8 mouse cellular contexts compared by ENCODE assay signal in genomic region chr4:94601395-94601794, GRCm38 (mm10). TPM values are rescaled to one million over a fixed set of nuclear protein-coding genes. Genes with fewer than 3 reads are reported as not detected.
DNase-seq lines count a peak whose midpoint lies in the region; ATAC-seq lines count a peak whose summit lies in the region.

No protein-coding gene starts in this region.

- H3K4me3 ChIP-seq in heart, embryonic 10.5 days, result peak overlapping the region; percentile 98
- H3K4me3 ChIP-seq in embryonic facial prominence, embryonic 13.5 days, result peak overlapping the region; percentile 66
- H3K4me3 ChIP-seq in limb, embryonic 13.5 days, result peak overlapping the region; percentile 96; the same call in 1 of the 2 replicates

- H3K4me2 ChIP-seq in embryonic facial prominence, embryonic 13.5 days, result peak overlapping the region; percentile 80
- H3K4me2 ChIP-seq in limb, embryonic 13.5 days (replicated peaks), result peak overlapping the region; percentile 85

- no peaks in the 10 kb centered on the region for H3K27me3 ChIP-seq in heart, embryonic 10.5 days (ENCODE audit: insufficient read depth, poor library complexity, severe bottlenecking)
- no peaks in the 10 kb centered on the region for H3K27me3 ChIP-seq in embryonic facial prominence, embryonic 13.5 days
- no peaks in the 10 kb centered on the region for H3K27me3 ChIP-seq in limb, embryonic 13.5 days

- H3K36me3 ChIP-seq in heart, embryonic 10.5 days, result no peaks in the 10 kb centered on the region
- no peaks in the 10 kb centered on the region for H3K36me3 ChIP-seq in embryonic facial prominence, embryonic 13.5 days
- no peaks in the 10 kb centered on the region for H3K36me3 ChIP-seq in limb, embryonic 13.5 days

- no peak for ATAC-seq in embryonic facial prominence, embryonic 13.5 days (ENCODE audit: insufficient number of reproducible peaks, insufficient read depth, low FRiP score, low TSS enrichment, low read depth)
- ATAC-seq in limb, embryonic 13.5 days (ENCODE audit: low FRiP score, low read depth), result no peak
- ATAC-seq in inflammation-experienced regulatory T-cells, adult 6 months, result no peak

- WGBS in heart, embryonic 10.5 days, result 91% methylated on average over 4 of the region's 4 CpGs
- 79% methylated on average over 4 of the region's 4 CpGs for WGBS in embryonic facial prominence, embryonic 13.5 days
- WGBS in limb, embryonic 13.5 days, result 87% methylated on average over 4 of the region's 4 CpGs

- H3K9ac ChIP-seq in embryonic facial prominence, embryonic 13.5 days, result no peak overlapping the region
- H3K9ac ChIP-seq in limb, embryonic 13.5 days, result no peak overlapping the region

- no peak overlapping the region for H3K27ac ChIP-seq in heart, embryonic 10.5 days
- no peak overlapping the region for H3K27ac ChIP-seq in embryonic facial prominence, embryonic 13.5 days
- no peak overlapping the region for H3K27ac ChIP-seq in limb, embryonic 13.5 days

- H3K9me3 ChIP-seq in heart, embryonic 10.5 days, result no peaks in the 10 kb centered on the region
- no peaks in the 10 kb centered on the region for H3K9me3 ChIP-seq in embryonic facial prominence, embryonic 13.5 days
- H3K9me3 ChIP-seq in limb, embryonic 13.5 days, result no peaks in the 10 kb centered on the region

- H3K4me1 ChIP-seq in heart, embryonic 10.5 days, result no peaks in the 10 kb centered on the region
- peaks cover 17% of the 10 kb centered on the region for H3K4me1 ChIP-seq in embryonic facial prominence, embryonic 13.5 days
- H3K4me1 ChIP-seq in limb, embryonic 13.5 days, result peaks cover 22% of the 10 kb centered on the region

- no peak for DNase-seq in heart, embryonic 10.5 days (ENCODE audit: low spot score)
- DNase-seq in heart, adult 11 months, result no peak
- DNase-seq in A20 (ENCODE audit: low read depth, low spot score), result peak; percentile 52
- DNase-seq in ovary, postnatal 36 days (ENCODE audit: low spot score), result no peak
- no peak for DNase-seq in ovary, postnatal 14 days (ENCODE audit: low spot score)

RNA-seq across cellular contexts. Expression of gene Plaa, which starts 1.6 kb away (rescaled TPM):
- polyA plus RNA-seq in heart, embryonic 10.5 days (2016; fragmentation: Nextera tagmentation; extraction: Ambion mirVana), result 76.2 and 80.7 TPM in 2 replicates
- 67.1 and 68.3 TPM in 2 replicates for polyA plus RNA-seq in embryonic facial prominence, embryonic 13.5 days (2015; fragmentation: Nextera tagmentation; extraction: Ambion mirVana)
- polyA plus RNA-seq in limb, embryonic 13.5 days (2015; fragmentation: Nextera tagmentation; extraction: Ambion mirVana), result 66.7 and 72.2 TPM in 2 replicates
- polyA plus RNA-seq in inflammation-experienced regulatory T-cells, adult 6 months (2017; shearing (Covaris generic)), result 10 to 100 TPM; 29.9 to 41.3 (median 34.4) TPM

RNA-seq across cellular contexts. Expression of gene Ift74, which starts 12.9 kb away (rescaled TPM):
- 13.9 and 21.5 TPM in 2 replicates for polyA plus RNA-seq in heart, embryonic 10.5 days (2016; fragmentation: Nextera tagmentation; extraction: Ambion mirVana)
- polyA plus RNA-seq in embryonic facial prominence, embryonic 13.5 days (2015; fragmentation: Nextera tagmentation; extraction: Ambion mirVana), result 45.6 and 48.7 TPM in 2 replicates
- polyA plus RNA-seq in limb, embryonic 13.5 days (2015; fragmentation: Nextera tagmentation; extraction: Ambion mirVana), result 43.2 and 45.7 TPM in 2 replicates
- 1 to 10 TPM; 4.9 to 7.8 (median 5.1) TPM for polyA plus RNA-seq in inflammation-experienced regulatory T-cells, adult 6 months (2017; shearing (Covaris generic))

RNA-seq across cellular contexts. Expression of gene Caap1, which starts 44.8 kb away (rescaled TPM):
- polyA plus RNA-seq in heart, embryonic 10.5 days (2016; fragmentation: Nextera tagmentation; extraction: Ambion mirVana), result 13.4 and 21.3 TPM in 2 replicates
- 23.7 and 25.6 TPM in 2 replicates for polyA plus RNA-seq in embryonic facial prominence, embryonic 13.5 days (2015; fragmentation: Nextera tagmentation; extraction: Ambion mirVana)
- polyA plus RNA-seq in limb, embryonic 13.5 days (2015; fragmentation: Nextera tagmentation; extraction: Ambion mirVana), result 20.9 and 21.8 TPM in 2 replicates
- 1 to 10 TPM; 4.8 to 7.4 (median 5.8) TPM for polyA plus RNA-seq in inflammation-experienced regulatory T-cells, adult 6 months (2017; shearing (Covaris generic))

RNA-seq across cellular contexts. Expression of gene Gm10306, which starts 45.0 kb away (rescaled TPM):
- not detected in 2 replicates for polyA plus RNA-seq in heart, embryonic 10.5 days (2016; fragmentation: Nextera tagmentation; extraction: Ambion mirVana)
- not detected in 2 replicates for polyA plus RNA-seq in embryonic facial prominence, embryonic 13.5 days (2015; fragmentation: Nextera tagmentation; extraction: Ambion mirVana)
- not detected in 2 replicates for polyA plus RNA-seq in limb, embryonic 13.5 days (2015; fragmentation: Nextera tagmentation; extraction: Ambion mirVana)
- polyA plus RNA-seq in inflammation-experienced regulatory T-cells, adult 6 months (2017; shearing (Covaris generic)), result not detected

RNA-seq across cellular contexts. Expression of gene Lrrc19, which starts 48.5 kb away (rescaled TPM):
- 0.36 and 0.65 TPM in 2 replicates for polyA plus RNA-seq in heart, embryonic 10.5 days (2016; fragmentation: Nextera tagmentation; extraction: Ambion mirVana)
- polyA plus RNA-seq in embryonic facial prominence, embryonic 13.5 days (2015; fragmentation: Nextera tagmentation; extraction: Ambion mirVana), result 1.2 and 1.3 TPM in 2 replicates
- 1.1 and 1.4 TPM in 2 replicates for polyA plus RNA-seq in limb, embryonic 13.5 days (2015; fragmentation: Nextera tagmentation; extraction: Ambion mirVana)
- under 1 TPM in 2 of 3 experiments, not detected in 1; 0.12 to 0.13 TPM for polyA plus RNA-seq in inflammation-experienced regulatory T-cells, adult 6 months (2017; shearing (Covaris generic))
